Mouse (Mus musculus): Measurements from ENCODE around the gene Ypel3.

GRCm38 (mm10) chr7:126785056-126785455, 8.3 kb downstream of the Ypel3 start:
- TF ChIP-seq POLR2A (IDR thresholded peaks at IDR 0.05; ENCODE audit: extremely low read depth, insufficient read depth, low read length) = no peak
- TF ChIP-seq CTCF (IDR thresholded peaks at IDR 0.05; ENCODE audit: extremely low read depth, insufficient read depth, low read length) = no peak
